Mouse (Mus musculus): ENCODE results near the gene Ogdh.

DNA sequence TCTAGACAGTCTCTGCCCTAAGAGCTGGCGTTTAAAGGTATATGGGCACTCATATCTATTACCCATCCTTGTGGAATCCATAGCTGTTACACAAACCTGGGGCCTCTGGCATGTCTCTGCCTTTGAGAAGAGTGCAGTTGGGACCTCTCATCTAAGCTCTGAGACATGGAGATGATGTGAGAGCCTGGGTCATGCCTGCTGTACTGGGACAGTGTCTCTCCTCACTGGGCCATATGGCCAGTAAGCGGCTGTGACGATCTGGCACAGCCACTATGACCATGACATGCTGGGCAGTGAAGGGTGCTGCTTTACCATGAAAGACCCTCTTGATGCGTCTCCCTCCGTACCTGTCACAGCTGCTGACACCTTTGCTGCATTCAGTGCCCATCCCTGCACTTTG is 39.2 kb upstream of the Ogdh start:
- TF ChIP-seq CTCF (IDR thresholded peaks at IDR 0.05; ENCODE audit: low read depth) (no peak), EP300 (IDR thresholded peaks at IDR 0.05; ENCODE audit: low read depth) (no peak)
